Mouse (Mus musculus): ENCODE measurements around the gene Sarnp.

DNA sequence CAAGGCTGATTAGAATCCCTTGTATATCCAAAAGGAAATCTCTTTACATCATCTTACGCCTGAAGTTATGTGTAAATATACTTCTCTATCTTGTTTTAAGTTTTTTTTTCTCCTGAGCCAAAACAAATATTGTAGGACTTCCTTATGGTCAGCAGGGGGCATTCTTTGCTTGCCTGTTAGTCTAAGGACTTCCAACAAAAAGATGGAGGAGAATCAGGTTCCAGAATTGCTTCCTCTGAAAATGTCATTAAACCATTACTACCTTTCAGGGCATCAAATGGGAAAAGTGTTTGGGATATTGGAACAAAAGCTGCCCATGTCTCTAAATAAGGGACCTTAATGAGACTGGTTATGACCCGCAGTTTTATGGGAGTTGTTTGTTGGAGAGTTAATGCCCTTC lies 28.4 kb downstream of the Sarnp start:
- TF ChIP-seq CTCF (IDR thresholded peaks at IDR 0.05; ENCODE audit: control insufficient read depth, insufficient read depth, insufficient read length): no peak
- no peak for TF ChIP-seq CEBPB (IDR thresholded peaks at IDR 0.05; ENCODE audit: low read depth)
- TF ChIP-seq MAX (IDR thresholded peaks at IDR 0.05): no peak
- TF ChIP-seq USF1 (IDR thresholded peaks at IDR 0.05; ENCODE audit: low read depth): no peak
- TF ChIP-seq MYOG (IDR thresholded peaks at IDR 0.05; ENCODE audit: control insufficient read depth, extremely low read depth, insufficient read length): no peak
- TF ChIP-seq MYOD1 (IDR thresholded peaks at IDR 0.05; ENCODE audit: control insufficient read depth, insufficient read length, low read depth): no peak
